17 mouse cellular contexts compared by ENCODE assay signal in the genomic region with DNA sequence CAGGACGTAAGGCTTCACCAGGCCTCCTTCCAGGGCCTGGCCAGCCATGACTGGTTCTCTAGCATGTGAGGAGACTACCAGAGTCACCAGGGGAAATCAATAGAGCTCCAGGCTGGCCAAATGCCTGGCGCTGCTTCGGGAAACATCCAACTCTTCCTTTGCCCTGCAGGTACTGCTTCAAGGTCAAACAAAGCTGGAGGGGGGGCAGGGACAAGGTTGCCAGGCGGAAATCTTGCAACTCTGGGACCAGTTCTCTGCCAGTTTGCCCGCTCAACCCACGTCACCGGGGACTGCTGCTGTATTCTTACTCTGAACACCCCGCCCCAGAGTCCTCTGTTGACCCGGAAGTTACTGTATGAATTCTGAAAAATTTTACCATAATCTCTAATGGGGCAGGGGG. TPM values are rescaled to one million over a fixed set of nuclear protein-coding genes. Genes with fewer than 3 reads are reported as not detected.
A peak's percentile ranks its signal among the peaks of the same experiment; 100 is the strongest.
DNase-seq lines count a peak whose midpoint lies in the region; ATAC-seq and TF ChIP-seq lines count a peak whose summit lies in the region.
"Had no signal": no experiment of that assay in that cellular context is flagged by ENCODE, and none has a peak within 500 bp of the region (broad histone marks: within the 10 kb centered on the region; RNA-seq: fewer than 3 reads in every experiment).

No protein-coding gene starts in this region.

- no peak overlapping the region for H3K27ac ChIP-seq in liver, postnatal 0 days (ENCODE audit: low read depth)
- no peak overlapping the region for H3K27ac ChIP-seq in midbrain, embryonic 11.5 days (ENCODE audit: low read depth, low read length)
- H3K27ac ChIP-seq: embryonic facial prominence, embryonic 12.5 days; heart, embryonic 13.5 days; hindbrain, postnatal 0 days; limb, embryonic 10.5 days; liver, embryonic 14.5 days had no signal

- no peaks in the 10 kb centered on the region for H3K36me3 ChIP-seq in liver, postnatal 0 days (replicated peaks; ENCODE audit: insufficient read depth, low read length)
- no peaks in the 10 kb centered on the region for H3K36me3 ChIP-seq in midbrain, embryonic 11.5 days (ENCODE audit: control insufficient read depth, insufficient read depth, low read length)
- H3K36me3 ChIP-seq: embryonic facial prominence, embryonic 12.5 days; heart, embryonic 13.5 days; limb, embryonic 10.5 days had no signal

- H3K4me2 ChIP-seq in liver, postnatal 0 days (ENCODE audit: low read depth, low read length), result no peak overlapping the region
- H3K4me2 ChIP-seq in midbrain, embryonic 11.5 days, result no peak overlapping the region
- H3K4me2 ChIP-seq: embryonic facial prominence, embryonic 12.5 days; heart, embryonic 13.5 days had no signal

- no peaks in the 10 kb centered on the region for H3K9me3 ChIP-seq in liver, postnatal 0 days (ENCODE audit: low read length)
- H3K9me3 ChIP-seq in midbrain, embryonic 11.5 days (ENCODE audit: control insufficient read depth, low read length), result no peaks in the 10 kb centered on the region
- H3K9me3 ChIP-seq: embryonic facial prominence, embryonic 12.5 days; heart, embryonic 13.5 days; limb, embryonic 10.5 days had no signal

- H3K27me3 ChIP-seq in liver, postnatal 0 days (ENCODE audit: insufficient read depth, low read length), result no peaks in the 10 kb centered on the region
- no peaks in the 10 kb centered on the region for H3K27me3 ChIP-seq in midbrain, embryonic 11.5 days (ENCODE audit: control insufficient read depth, insufficient read depth, low read length)
- H3K27me3 ChIP-seq: embryonic facial prominence, embryonic 12.5 days; heart, embryonic 13.5 days had no signal

- no peak for TF ChIP-seq CTCF in liver, postnatal 0 days (IDR thresholded peaks at IDR 0.05; ENCODE audit: low read depth)

- peaks cover 14% of the 10 kb centered on the region for H3K4me1 ChIP-seq in liver, postnatal 0 days (ENCODE audit: insufficient read depth)
- no peaks in the 10 kb centered on the region for H3K4me1 ChIP-seq in midbrain, embryonic 11.5 days (ENCODE audit: control insufficient read depth, insufficient read depth, low read length)
- H3K4me1 ChIP-seq: heart, embryonic 13.5 days had no signal

- 60% methylated on average over 9 of the region's 9 CpGs for WGBS in liver, postnatal 0 days (ENCODE audit: insufficient replicate concordance)
- WGBS in midbrain, embryonic 11.5 days, result 80% methylated on average over 9 of the region's 9 CpGs

- no peak overlapping the region for H3K4me3 ChIP-seq in liver, postnatal 0 days (ENCODE audit: low read depth, low read length)
- H3K4me3 ChIP-seq in midbrain, embryonic 11.5 days (ENCODE audit: low read depth, low read length), result no peak overlapping the region
- H3K4me3 ChIP-seq: embryonic facial prominence, embryonic 12.5 days; heart, embryonic 13.5 days; limb, embryonic 10.5 days had no signal

- DNase-seq in cerebellum, adult 9-11 months, result peak; percentile 36
- no peak for DNase-seq in cerebellum, adult 8-10 months
- DNase-seq in liver, postnatal 0 days, result peak; percentile 22
- no peak for DNase-seq in liver
- peak; percentile 30 for DNase-seq in kidney, adult 9 months
- DNase-seq in midbrain, embryonic 11.5 days (ENCODE audit: low spot score, missing footprints), result no peak
- no peak for DNase-seq in embryo, embryonic 9.5 days (ENCODE audit: extremely low spot score)
- DNase-seq: forebrain, postnatal 0 days; lung, postnatal 10 days; right cerebral cortex, adult 18-20 months had no signal

- H3K9ac ChIP-seq in liver, postnatal 0 days (replicated peaks), result no peak overlapping the region
- H3K9ac ChIP-seq in midbrain, embryonic 11.5 days (ENCODE audit: low read length), result no peak overlapping the region
- H3K9ac ChIP-seq: embryonic facial prominence, embryonic 12.5 days; forebrain, postnatal 0 days; heart, embryonic 13.5 days; liver, embryonic 14.5 days had no signal

- TF ChIP-seq EP300 in liver, postnatal 0 days (IDR thresholded peaks at IDR 0.05; ENCODE audit: low read depth), result no peak

- ATAC-seq in liver, postnatal 0 days, result no peak
- ATAC-seq in midbrain, embryonic 11.5 days (ENCODE audit: low FRiP score), result no peak
- ATAC-seq: activated CD4-positive, CD25-positive, alpha-beta regulatory T cell, adult 4 months; forebrain, postnatal 0 days; hindbrain, postnatal 0 days; Patski had no signal

RNA-seq across cellular contexts. Expression of gene Iqgap2, which starts 18.5 kb away (rescaled TPM):
- polyA plus RNA-seq in liver, postnatal 0 days (2015; fragmentation: Nextera tagmentation; extraction: Ambion mirVana), result 23.5 and 24.6 TPM in 2 replicates
- 18.5 and 19.9 TPM in 2 replicates for polyA plus RNA-seq in midbrain, embryonic 11.5 days (2014; fragmentation: Nextera tagmentation; extraction: Ambion mirVana)

Comparison
In these comparisons a context has a peak if more than half of its experiments do, and no peak if none do; other contexts are left out.
1. DNase-seq: peak in cerebellum, adult 9-11 months (single experiment), liver, postnatal 0 days (single experiment) and kidney, adult 9 months (single experiment); none in cerebellum, adult 8-10 months (single experiment), liver (single experiment), midbrain, embryonic 11.5 days (single experiment) and embryo, embryonic 9.5 days (single experiment).